Mouse (Mus musculus) thymus, adult 2 months (tissue): ENCODE measurements around the gene Sstr2.

Source experiments
- CTCF ChIP-seq: fragments of 200-500 bp; IDR thresholded peaks from 2 replicates; pipeline ENCODE4 v1.5.1; 2012; ENCODE audit warnings: mild to moderate bottlenecking, control low read depth, low read length, moderate library complexity, borderline replicate concordance; ENCODE audit not compliant: control insufficient read depth, poor library complexity, insufficient read depth; ENCODE audit errors: extremely low read depth
- POLR2A ChIP-seq: fragments of 200-500 bp; IDR thresholded peaks from 2 replicates; pipeline ENCODE4 v1.6.1; 2012; ENCODE audit warnings: mild to moderate bottlenecking, low read length, control low read depth, moderate library complexity; ENCODE audit not compliant: control insufficient read depth, poor library complexity, insufficient read depth; ENCODE audit errors: extremely low read depth

DNA sequence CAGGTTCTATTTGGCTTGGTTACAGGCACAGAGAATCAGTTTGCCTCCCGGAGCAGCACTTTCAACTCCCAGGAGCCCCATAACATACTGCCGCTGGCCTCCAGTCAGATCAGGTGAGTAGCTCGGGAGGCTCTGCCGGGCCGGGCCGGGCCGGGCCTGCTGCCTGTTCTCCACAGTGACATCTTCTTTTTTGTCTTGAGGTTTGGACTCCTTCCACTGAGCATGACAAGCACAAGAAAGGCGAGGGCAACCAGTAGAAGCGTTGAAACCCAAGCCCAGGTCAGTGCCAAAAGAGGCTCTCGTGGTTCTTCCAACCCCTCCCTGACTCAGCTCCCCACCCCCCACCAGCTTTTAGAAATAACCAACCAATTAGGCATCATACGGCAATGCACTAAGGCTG lies 41.8 kb downstream of the Sstr2 start:
- TF ChIP-seq CTCF (no peak), POLR2A (no peak)
